Mouse (Mus musculus) midbrain, embryonic 10.5 days (tissue): Measurements from ENCODE around the gene Rdh16f2. TPM values are rescaled to one million over a fixed set of nuclear protein-coding genes. Genes with fewer than 3 reads are reported as not detected.

ENCODE experiments used
- DNase-seq: peaks from one replicate; pipeline ENCODE4 v3.0.0-alpha.2; 2017; ENCODE audit warnings: low spot score
- H3K27ac ChIP-seq: fragments of 300-500 bp; sonication (generic); replicated peaks from 2 replicates; pipeline ENCODE4 v1.5.1; 2016; ENCODE audit warnings: mild to moderate bottlenecking
- H3K27me3 ChIP-seq: fragments of 300-500 bp; sonication (generic); 2 replicates; pipeline ENCODE4 v1.6.1; 2016; ENCODE audit warnings: low read depth, mild to moderate bottlenecking; ENCODE audit not compliant: poor library complexity, severe bottlenecking
- H3K36me3 ChIP-seq: fragments of 300-500 bp; sonication (generic); 2 replicates; pipeline ENCODE4 v1.6.1; 2016; ENCODE audit warnings: mild to moderate bottlenecking, moderate library complexity
- H3K4me1 ChIP-seq: fragments of 300-500 bp; sonication (generic); 2 replicates; pipeline ENCODE4 v1.6.1; 2016
- H3K4me3 ChIP-seq: fragments of 300-500 bp; sonication (generic); 2 replicates; pipeline ENCODE4 v1.5.1; 2016; ENCODE audit warnings: mild to moderate bottlenecking, moderate library complexity
- H3K9me3 ChIP-seq: fragments of 300-500 bp; sonication (generic); replicated peaks from 2 replicates; pipeline ENCODE4 v1.6.1; 2016; ENCODE audit warnings: mild to moderate bottlenecking
- WGBS: fragments of 180-500 bp; shearing (Covaris S2); methylation state at CpG from one replicate; pipeline ENCODE4 v1.1.7; 2016; 5-methylcytosine and 5-hydroxymethylcytosine counted together
- polyA plus RNA-seq: library from polyadenylated mRNA; unstranded; fragments of >200 nt; fragmentation: Nextera tagmentation; extraction: Ambion mirVana; gene quantifications from 2 replicates; pipeline ENCODE4 v1.2.1, GENCODE M21; 2016

Rdh16f2 gene
- polyA plus RNA-seq, 1 experiment from 2014 or later, result not detected

DNA sequence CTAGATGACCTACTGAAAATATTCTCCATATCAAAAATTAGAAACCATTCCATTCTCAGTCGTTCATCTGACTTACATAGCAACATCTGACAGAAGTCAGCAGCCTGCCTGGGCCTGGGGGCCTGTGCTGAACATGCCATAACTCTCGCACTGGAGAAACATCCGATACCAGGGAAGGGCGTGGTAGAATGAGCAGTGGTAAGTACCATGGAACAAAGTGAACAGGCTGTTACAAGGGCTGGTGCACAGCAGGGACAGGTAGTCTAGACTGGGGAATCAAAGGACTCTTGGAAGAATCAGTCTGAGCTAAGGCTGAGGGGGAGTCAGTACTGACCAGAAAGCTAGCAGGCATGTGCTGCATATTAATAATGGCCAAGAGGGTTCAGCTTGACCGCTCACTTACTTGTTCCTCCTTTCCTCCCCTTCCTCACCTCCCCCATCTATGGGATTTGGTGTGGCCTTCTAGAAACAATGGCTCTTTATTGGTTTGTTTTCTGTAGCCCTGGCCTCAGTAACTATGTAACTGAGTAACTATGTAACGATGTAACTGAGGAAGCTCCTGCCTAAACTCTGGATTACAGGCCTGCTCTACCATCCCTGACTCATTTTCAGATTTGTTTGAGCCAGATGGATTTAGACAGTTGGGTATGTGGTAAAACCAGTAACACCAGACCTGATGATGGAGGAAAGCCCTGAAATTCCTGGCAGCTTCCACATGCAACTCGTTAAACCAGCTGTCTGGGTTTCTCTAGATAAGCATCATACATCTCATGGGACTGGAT lies 58.5 kb downstream of the Rdh16f2 start:
- H3K9me3 ChIP-seq, result 0 out of 2 replicates have a peak, but pooled peaks cover 3% of the 10 kb centered on the region
- no peak overlapping the region for H3K27ac ChIP-seq
- 80% methylated on average over 7 of the region's 7 CpGs for WGBS
- no peaks in the 10 kb centered on the region for H3K27me3 ChIP-seq
- H3K36me3 ChIP-seq, result no peaks in the 10 kb centered on the region
- DNase-seq, result no peak
- H3K4me3 ChIP-seq, result no peak overlapping the region
- 0 out of 2 replicates have a peak, but pooled peaks cover 3% of the 10 kb centered on the region for H3K4me1 ChIP-seq

Other genes starting within 250 kb of the Rdh16f2 start
- 54.9 and 69.8 TPM in 2 replicates for gene Lrp1, start 245.3 kb upstream of the Rdh16f2 start, polyA plus RNA-seq
- 8.2 and 8.9 TPM in 2 replicates for gene Stat6, start 223.5 kb upstream of the Rdh16f2 start, polyA plus RNA-seq
- 9.0 TPM in 2 replicates for gene Nemp1, start 199.6 kb upstream of the Rdh16f2 start, polyA plus RNA-seq
- gene Nab2, start 197.9 kb upstream of the Rdh16f2 start, polyA plus RNA-seq, result 3.9 and 4.4 TPM in 2 replicates
- 0.41 and 0.69 TPM in 2 replicates for gene Myo1a, start 161.3 kb upstream of the Rdh16f2 start, polyA plus RNA-seq
- not detected in 2 replicates for gene Tac2, start 142.0 kb upstream of the Rdh16f2 start, polyA plus RNA-seq
- 4.3 and 4.7 TPM in 2 replicates for gene Zbtb39, start 126.9 kb upstream of the Rdh16f2 start, polyA plus RNA-seq
- gene Gpr182, start 114.7 kb upstream of the Rdh16f2 start, polyA plus RNA-seq, result 0.32 and 0.40 TPM in 2 replicates
- gene Rdh1, start 106.8 kb upstream of the Rdh16f2 start, polyA plus RNA-seq, result 0.02 and 0.04 TPM in 2 replicates
- not detected in 2 replicates for gene Rdh16f1, start 106.7 kb upstream of the Rdh16f2 start, polyA plus RNA-seq
- gene Rdh9, start 90.1 kb upstream of the Rdh16f2 start, polyA plus RNA-seq, result 0.11 and 0.12 TPM in 2 replicates
- gene Rdh16, start 65.3 kb upstream of the Rdh16f2 start, polyA plus RNA-seq, result not detected in 2 replicates
- not detected in 2 replicates for gene Rdh19, start 16.5 kb upstream of the Rdh16f2 start, polyA plus RNA-seq
- gene Rdh7, start 22.3 kb downstream of the Rdh16f2 start, polyA plus RNA-seq, result not detected in 2 replicates
- not detected in 2 replicates for gene Sdr9c7, start 32.0 kb downstream of the Rdh16f2 start, polyA plus RNA-seq
- gene Hsd17b6, start 141.1 kb downstream of the Rdh16f2 start, polyA plus RNA-seq, result not detected in 2 replicates
- 105 and 114 TPM in 2 replicates for gene Prim1, start 148.7 kb downstream of the Rdh16f2 start, polyA plus RNA-seq
- gene Naca, start 169.1 kb downstream of the Rdh16f2 start, polyA plus RNA-seq, result 814 and 925 TPM in 2 replicates
- 669 and 729 TPM in 2 replicates for gene Ptges3, start 192.5 kb downstream of the Rdh16f2 start, polyA plus RNA-seq
- gene Atp5b, start 216.8 kb downstream of the Rdh16f2 start, polyA plus RNA-seq, result 2,205 and 2,316 TPM in 2 replicates
- gene Baz2a, start 225.1 kb downstream of the Rdh16f2 start, polyA plus RNA-seq, result 14.3 and 16.7 TPM in 2 replicates